Mouse (Mus musculus) heart, embryonic 14.5 days (tissue): ENCODE measurements around the gene Klhdc3. TPM values are rescaled to one million over a fixed set of nuclear protein-coding genes. Genes with fewer than 3 reads are reported as not detected.
A peak's percentile ranks its signal among the peaks of the same experiment; 100 is the strongest.

Source experiments
- ATAC-seq: fragments of 200-750 bp; cut with Nextera tagmentation; 2 replicates; pipeline ENCODE4 v1.8.0; 2017; ENCODE audit warnings: low read depth, moderate TSS enrichment; ENCODE audit not compliant: insufficient number of reproducible peaks, insufficient read depth, low FRiP score
- H3K27ac ChIP-seq, 2 experiments: fragments of 200-500 bp in 1 of 2; fragments of 300-500 bp in 1 of 2; sonication (generic) in 1 of 2; replicated peaks in 1 of 2; 2 replicates each; pipeline ENCODE4 v1.5.1; 2012 to 2014; ENCODE audit warnings: low read depth in 2 of 2, low read length in 2 of 2, control low read depth in 1 of 2, mild to moderate bottlenecking in 1 of 2, mixed read lengths in 1 of 2; ENCODE audit not compliant: control insufficient read depth in 1 of 2, insufficient read depth in 1 of 2
- H3K27me3 ChIP-seq: fragments of 300-500 bp; sonication (generic); 2 replicates; pipeline ENCODE4 v1.6.1; 2014; ENCODE audit warnings: mild to moderate bottlenecking, low read length, control low read depth; ENCODE audit not compliant: control insufficient read depth, insufficient read depth
- H3K36me3 ChIP-seq: fragments of 300-500 bp; sonication (generic); 2 replicates; pipeline ENCODE4 v1.6.1; 2014; ENCODE audit warnings: mild to moderate bottlenecking, control low read depth, low read length, mixed read lengths; ENCODE audit not compliant: control insufficient read depth, insufficient read depth
- H3K4me1 ChIP-seq, 2 experiments: fragments of 200-500 bp in 1 of 2; fragments of 300-500 bp in 1 of 2; sonication (generic) in 1 of 2; 2 replicates each; pipeline ENCODE4 v1.6.1; 2012 to 2014; ENCODE audit warnings: low read length in 2 of 2, control low read depth in 1 of 2, mixed read lengths in 1 of 2; ENCODE audit not compliant: control insufficient read depth in 2 of 2, insufficient read depth in 2 of 2
- H3K4me2 ChIP-seq: fragments of 300-500 bp; sonication (generic); 2 replicates; pipeline ENCODE4 v1.6.1; 2014; ENCODE audit warnings: mild to moderate bottlenecking, low read length
- H3K4me3 ChIP-seq, 2 experiments: fragments of 200-500 bp in 1 of 2; fragments of 300-500 bp in 1 of 2; sonication (generic) in 1 of 2; 2 replicates each; pipeline ENCODE4 v1.5.1; 2012 to 2014; ENCODE audit warnings: low read length in 2 of 2, mild to moderate bottlenecking in 2 of 2, control low read depth in 1 of 2, low read depth in 1 of 2, moderate library complexity in 1 of 2; ENCODE audit not compliant: control insufficient read depth in 1 of 2, insufficient read depth in 1 of 2
- H3K9ac ChIP-seq: fragments of 300-500 bp; sonication (generic); 2 replicates; pipeline ENCODE4 v1.6.1; 2014; ENCODE audit warnings: mild to moderate bottlenecking, low read length
- H3K9me3 ChIP-seq: fragments of 300-500 bp; sonication (generic); 2 replicates; pipeline ENCODE4 v1.6.1; 2016; ENCODE audit warnings: low read length, control low read depth; ENCODE audit not compliant: control insufficient read depth
- WGBS: fragments of 180-500 bp; shearing (Covaris S2); extraction: QIAGEN DNeasy Blood & Tissue Kit; methylation state at CpG from one replicate; pipeline ENCODE4 v1.1.7; 2014; 5-methylcytosine and 5-hydroxymethylcytosine counted together
- polyA plus RNA-seq: library from polyadenylated mRNA; unstranded; fragments of >200 nt; fragmentation: Nextera tagmentation; extraction: Ambion mirVana; gene quantifications from 2 replicates; pipeline ENCODE4 v1.2.1, GENCODE M21; 2014

Gene Klhdc3
- polyA plus RNA-seq, 1 experiment from 2014 or later, result 145 TPM

GRCm38 (mm10) chr17:46669911-46670310 lies 10.8 kb downstream of the Klhdc3 start:
- 94% methylated on average over 10 of the region's 10 CpGs for WGBS

GRCm38 (mm10) chr17:46667712-46668111 lies 13.0 kb downstream of the Klhdc3 start:
- Histone ChIP-seq H3K9me3 (no peaks in the 10 kb centered on the region), H3K4me1 (peaks cover under 1 to 1% of the 10 kb centered on the region in 2 experiments; a peak in 2 of 4 replicates), H3K4me3 (no peak overlapping the region), H3K36me3 (peaks cover 83% of the 10 kb centered on the region), H3K27me3 (no peaks in the 10 kb centered on the region), H3K27ac (no peak overlapping the region), H3K9ac (no peak overlapping the region), H3K4me2 (no peak overlapping the region)
- 0 out of 2 replicates have a peak, but pooled peaks have one; percentile 40 for ATAC-seq
- 77% methylated on average over 16 of the region's 16 CpGs for WGBS

More at GRCm38 (mm10) chr17:46669911-46670310, 10.8 kb downstream of the Klhdc3 start:
- H3K9me3 ChIP-seq, result no peaks in the 10 kb centered on the region
- no peak overlapping the region for H3K27ac ChIP-seq
- H3K4me2 ChIP-seq, result no peak overlapping the region
- H3K36me3 ChIP-seq, result peaks cover 69% of the 10 kb centered on the region
- ATAC-seq, result no peak
- H3K4me1 ChIP-seq, result peaks cover 10 to 13% of the 10 kb centered on the region in 2 experiments
- no peaks in the 10 kb centered on the region for H3K27me3 ChIP-seq
- H3K9ac ChIP-seq, result no peak overlapping the region
- H3K4me3 ChIP-seq, result no peak overlapping the region

- WGBS, result 84% methylated on average over 5 of the region's 5 CpGs
- H3K4me1 ChIP-seq, result no peaks in the 10 kb centered on the region
- no peak for ATAC-seq
Measured at GRCm38 (mm10) chr17:46662730-46663129, 18.0 kb downstream of the Klhdc3 start.

GRCm38 (mm10) chr17:46661981-46662380 lies 18.7 kb downstream of the Klhdc3 start:
- ATAC-seq, result no peak
- Histone ChIP-seq H3K9me3 (no peaks in the 10 kb centered on the region), H3K9ac (no peak overlapping the region), H3K36me3 (peaks cover 100% of the 10 kb centered on the region), H3K27me3 (no peaks in the 10 kb centered on the region), H3K4me1 (no peaks in the 10 kb centered on the region), H3K27ac (no peak overlapping the region), H3K4me2 (no peak overlapping the region), H3K4me3 (no peak overlapping the region)
- 89% methylated on average over 12 of the region's 12 CpGs for WGBS

More at GRCm38 (mm10) chr17:46662730-46663129, 18.0 kb downstream of the Klhdc3 start:
- Histone ChIP-seq H3K4me3 (no peak overlapping the region), H3K9ac (no peak overlapping the region), H3K4me2 (no peak overlapping the region), H3K9me3 (no peaks in the 10 kb centered on the region), H3K36me3 (peaks cover 98% of the 10 kb centered on the region), H3K27ac (no peak overlapping the region), H3K27me3 (no peaks in the 10 kb centered on the region)

GRCm38 (mm10) chr17:46661351-46661750 lies 19.4 kb downstream of the Klhdc3 start:
- Histone ChIP-seq H3K9ac (no peak overlapping the region), H3K27ac (no peak overlapping the region), H3K4me2 (no peak overlapping the region), H3K4me1 (no peaks in the 10 kb centered on the region), H3K4me3 (no peak overlapping the region), H3K36me3 (peaks cover 100% of the 10 kb centered on the region), H3K27me3 (no peaks in the 10 kb centered on the region), H3K9me3 (no peaks in the 10 kb centered on the region)
- whole genome bisulfite sequencing, result 94% methylated on average over 9 of the region's 9 CpGs
- ATAC-seq, result no peak

GRCm38 (mm10) chr17:46656054-46656453 lies 24.7 kb downstream of the Klhdc3 start:
- no peaks in the 10 kb centered on the region for H3K27me3 ChIP-seq
- H3K36me3 ChIP-seq, result peaks cover 89% of the 10 kb centered on the region
- peaks cover 14 to 18% of the 10 kb centered on the region in 2 experiments for H3K4me1 ChIP-seq
- no peak for ATAC-seq
- no peaks in the 10 kb centered on the region for H3K9me3 ChIP-seq
- no peak overlapping the region for H3K4me3 ChIP-seq
- no peak overlapping the region for H3K9ac ChIP-seq
- WGBS, result 83% methylated on average over 6 of the region's 6 CpGs
- no peak overlapping the region for H3K27ac ChIP-seq
- H3K4me2 ChIP-seq, result no peak overlapping the region

- no peak for ATAC-seq
- H3K9ac ChIP-seq, result peak overlapping the region; percentile 94
- H3K4me1 ChIP-seq, result peaks cover 21 to 31% of the 10 kb centered on the region in 2 experiments
- H3K9me3 ChIP-seq, result no peaks in the 10 kb centered on the region
- WGBS, result 51% methylated on average over 20 of the region's 20 CpGs
- H3K27ac ChIP-seq, result peak overlapping the region in 1 of 2 experiments; percentile 98; a peak in 2 of 4 replicates
- peaks cover 66% of the 10 kb centered on the region for H3K36me3 ChIP-seq
- H3K27me3 ChIP-seq, result no peaks in the 10 kb centered on the region
- H3K4me3 ChIP-seq, result peak overlapping the region; percentile 76 to 91
- H3K4me2 ChIP-seq, result peak overlapping the region; percentile 82
Measured at GRCm38 (mm10) chr17:46651755-46652547, 28.8 kb downstream of the Klhdc3 start.
